Mouse (Mus musculus) v-Abl transformed pro-B cells (cell line): ENCODE measurements around the gene Gad1.

Experiments
- in situ Hi-C, 2 experiments: fragments of 400-800 bp; cut with MboI; formaldehyde crosslinking; loops; one replicate each; pipeline ENCODE4 v1.15.1; 2025; ENCODE audit not compliant: unreplicated experiment in 2 of 2

The Gad1 gene

DNA sequence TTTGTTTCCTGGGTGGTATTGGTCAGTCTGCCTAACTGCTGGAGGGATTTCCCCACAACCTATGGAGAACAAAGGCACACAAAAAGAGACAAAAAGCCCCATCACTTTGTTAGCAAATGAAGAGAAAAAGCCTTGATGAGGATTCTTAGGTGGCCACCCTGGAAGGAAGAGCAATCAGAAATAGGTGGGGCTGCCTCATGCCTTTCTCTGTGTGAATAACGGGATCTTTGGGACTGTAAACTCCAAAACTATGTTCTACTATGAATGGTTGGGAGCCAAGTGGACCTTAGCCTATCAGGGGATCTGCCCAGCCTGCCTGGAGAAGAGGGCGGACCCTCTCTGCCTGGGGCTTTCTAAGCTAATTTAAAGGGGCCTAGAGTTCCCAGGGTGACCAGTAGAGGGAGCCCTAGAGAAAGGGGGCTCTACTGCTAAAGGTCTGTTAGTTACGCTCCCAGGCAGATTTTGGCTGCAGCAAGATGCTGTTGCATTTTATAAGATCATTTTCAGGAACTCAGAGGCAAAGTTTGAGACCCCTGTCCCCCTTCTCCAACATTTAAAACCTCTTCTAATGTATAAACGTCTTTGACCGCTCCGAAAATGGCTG, 66.5 kb downstream of the Gad1 start:
- in situ Hi-C loops: no loop called here

GRCm38 (mm10) chr2:70620225-70620624, 67.4 kb downstream of the Gad1 start:
- in situ Hi-C loops: no loop called here

DNA sequence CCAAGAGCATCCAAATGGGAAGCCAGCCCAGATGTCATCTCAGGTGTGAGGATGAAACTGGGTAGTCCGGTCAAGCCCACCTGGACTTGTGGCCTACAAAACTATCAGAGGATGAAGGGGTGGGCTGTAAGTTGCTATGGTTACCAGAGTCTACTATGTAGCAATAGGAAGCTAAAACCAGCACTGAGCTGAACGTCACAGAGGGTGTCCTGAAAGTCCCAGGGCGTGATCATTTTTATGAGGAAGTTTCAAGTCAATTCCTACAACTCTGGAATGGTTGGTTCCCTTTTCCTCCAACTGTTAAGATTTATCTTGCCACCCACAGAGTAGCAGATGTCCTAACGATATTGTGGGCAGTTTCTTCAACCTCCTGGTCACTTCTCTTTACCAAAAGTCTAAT, 69.4 kb downstream of the Gad1 start:
- in situ Hi-C loops: no loop called here

- in situ Hi-C loops: no loop called here
These were observed 72.9 kb downstream of the Gad1 start for GRCm38 (mm10) chr2:70625761-70626160.

- in situ Hi-C loops: no loop called here
These were observed 75.5 kb downstream of the Gad1 start for GRCm38 (mm10) chr2:70628397-70628796.

- in situ Hi-C loops: no loop called here
These were observed 76.5 kb downstream of the Gad1 start for GRCm38 (mm10) chr2:70629339-70629761.

DNA sequence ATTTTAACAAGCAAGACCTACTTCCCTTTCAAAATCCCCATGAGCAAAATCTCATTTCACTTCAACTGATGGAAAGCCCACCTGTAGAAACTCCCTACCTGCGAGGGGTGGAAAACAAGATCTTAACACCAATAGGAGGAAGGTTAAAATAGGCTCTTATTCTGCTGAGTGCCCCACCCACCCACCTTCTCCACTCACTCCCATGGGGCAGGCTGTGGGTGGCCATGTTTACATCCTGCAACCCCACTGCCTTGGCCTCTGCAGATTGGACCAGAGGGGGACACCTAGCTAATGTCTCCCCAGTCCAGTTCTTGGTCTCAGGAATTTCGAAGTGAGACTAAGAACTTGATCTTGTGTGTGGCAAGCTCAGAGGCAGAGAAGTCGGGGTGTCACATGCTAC, 77.0 kb downstream of the Gad1 start:
- in situ Hi-C loops: no loop called here

GRCm38 (mm10) chr2:70631321-70631720, 78.4 kb downstream of the Gad1 start:
- in situ Hi-C loops: no loop called here

DNA sequence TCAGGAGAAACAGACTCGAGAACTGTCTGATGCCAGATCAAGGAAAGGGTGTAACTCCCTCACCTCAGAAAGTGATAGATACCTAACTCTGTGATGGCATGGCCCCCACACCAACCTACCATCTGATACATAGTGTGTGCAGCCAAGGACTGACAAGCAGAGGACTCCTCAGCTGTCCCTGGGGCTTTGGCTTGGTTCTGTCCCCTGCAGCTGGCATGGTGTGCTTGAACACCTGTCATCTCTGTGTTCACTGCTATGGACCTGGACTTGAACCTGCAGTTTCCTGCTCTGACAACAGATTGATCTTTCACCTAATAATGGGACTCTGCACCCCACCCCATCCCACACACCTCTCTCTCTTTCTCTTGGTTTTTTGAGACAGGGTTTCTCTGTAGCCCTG, 79.5 kb downstream of the Gad1 start:
- in situ Hi-C loops: no loop called here

DNA sequence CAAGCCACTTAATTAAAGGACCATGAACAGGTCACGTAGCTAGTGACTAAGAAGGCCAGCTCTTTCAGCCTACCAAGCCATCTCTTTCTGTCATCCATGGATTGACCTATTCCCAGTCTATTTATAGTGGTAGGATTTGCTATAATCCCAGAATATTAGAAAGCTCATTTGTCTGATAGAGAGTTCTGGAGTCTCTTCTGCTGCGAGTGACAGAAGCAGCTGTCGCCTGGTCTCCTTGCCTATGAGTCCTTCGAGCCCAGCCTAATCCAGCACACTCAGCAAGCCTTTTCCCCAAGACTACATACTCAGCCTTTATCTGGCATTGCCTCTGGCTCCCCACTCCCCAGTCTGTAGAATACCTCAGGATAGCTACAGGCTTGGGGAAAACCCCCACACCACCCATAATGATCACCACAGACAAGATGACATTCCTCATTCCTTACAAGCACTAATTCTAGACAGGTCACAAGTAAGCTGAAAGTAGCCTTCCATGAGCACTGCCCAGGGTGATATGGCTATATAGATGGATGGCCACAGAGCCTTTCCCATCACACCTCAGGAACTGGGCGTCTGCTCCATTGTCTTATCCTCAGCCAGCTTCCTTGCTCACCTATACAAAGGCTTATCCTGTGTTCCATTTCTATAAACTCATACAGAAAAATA, 81.3 kb downstream of the Gad1 start:
- in situ Hi-C loops: no loop called here

GRCm38 (mm10) chr2:70640968-70641367, 88.1 kb downstream of the Gad1 start:
- in situ Hi-C loops: no loop called here

DNA sequence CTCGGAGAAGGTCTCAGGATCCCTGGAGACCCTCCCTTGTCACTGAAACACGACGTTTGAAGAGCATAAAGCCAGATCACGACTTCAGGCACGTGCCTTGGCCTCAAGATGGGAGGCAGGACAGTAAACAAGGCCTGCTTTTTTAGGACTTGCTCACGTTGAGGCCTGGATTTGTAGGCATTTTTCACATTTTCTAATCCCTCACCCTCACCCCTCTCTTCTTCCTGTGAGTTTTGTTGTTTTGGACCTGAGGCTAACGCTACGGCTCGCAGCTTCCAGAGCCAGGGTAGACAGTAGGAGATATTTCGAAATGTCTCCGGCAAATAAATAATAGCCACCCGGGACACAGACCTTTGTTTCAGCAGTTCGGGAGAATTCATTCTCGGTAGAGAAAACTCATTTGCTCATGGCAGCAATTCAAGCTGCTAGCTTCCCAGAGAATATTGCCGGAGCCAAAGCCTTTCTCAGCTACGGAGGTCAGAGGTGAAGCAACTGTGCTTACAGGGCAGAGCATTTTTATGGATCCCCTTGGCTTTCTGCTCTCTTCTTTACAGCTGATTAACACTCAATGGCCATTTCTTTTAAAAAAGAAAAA, 90.2 kb downstream of the Gad1 start:
- in situ Hi-C loops: no loop called here

GRCm38 (mm10) chr2:70645266-70645780, 92.5 kb downstream of the Gad1 start:
- in situ Hi-C loops: no loop called here

DNA sequence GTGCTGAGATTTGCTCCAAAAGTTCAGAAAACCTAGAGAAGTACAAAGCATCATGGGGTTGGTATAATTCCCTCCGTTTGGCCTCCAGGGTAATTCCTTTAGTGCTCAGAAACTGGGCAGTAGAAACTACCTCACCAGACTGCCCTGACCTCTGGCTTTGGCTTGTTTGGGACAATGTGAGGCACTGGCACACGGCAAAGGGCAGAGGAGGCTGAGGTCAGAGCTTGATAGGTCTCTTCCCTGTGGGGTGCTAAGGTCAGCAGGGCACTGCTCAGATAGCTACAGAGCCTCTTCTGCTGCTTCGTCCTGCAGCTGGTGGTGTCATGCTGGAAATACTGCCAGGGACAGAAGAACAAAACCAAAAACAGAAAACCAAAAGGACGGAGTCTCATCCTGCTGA, 94.8 kb downstream of the Gad1 start:
- in situ Hi-C loops: no loop called here

- in situ Hi-C loops: no loop called here
These were observed 95.4 kb downstream of the Gad1 start for GRCm38 (mm10) chr2:70648271-70648670.

- in situ Hi-C loops: no loop called here
These were observed 96.6 kb downstream of the Gad1 start for GRCm38 (mm10) chr2:70649471-70649870.
